Mouse (Mus musculus) stomach, postnatal 0 days (tissue): ENCODE measurements around the gene Trim10. TPM values are rescaled to one million over a fixed set of nuclear protein-coding genes. Genes with fewer than 3 reads are reported as not detected.

Source experiments
- ATAC-seq: fragments of 200-750 bp; cut with Nextera tagmentation; 2 replicates; pipeline ENCODE4 v1.8.0; 2017; ENCODE audit not compliant: low FRiP score, low TSS enrichment
- DNase-seq: peaks from one replicate; pipeline ENCODE4 v3.0.0-alpha.2; 2016; ENCODE audit warnings: low spot score
- H3K27ac ChIP-seq: fragments of 300-500 bp; sonication (generic); replicated peaks from 2 replicates; pipeline ENCODE4 v1.5.1; 2014; ENCODE audit warnings: mild to moderate bottlenecking, control low read depth
- H3K27me3 ChIP-seq: fragments of 300-500 bp; sonication (generic); 2 replicates; pipeline ENCODE4 v1.6.1; 2014; ENCODE audit warnings: low read length; ENCODE audit not compliant: control insufficient read depth, insufficient read depth
- H3K36me3 ChIP-seq: fragments of 300-500 bp; sonication (generic); 2 replicates; pipeline ENCODE4 v1.6.1; 2014; ENCODE audit warnings: low read length, mixed read lengths; ENCODE audit not compliant: control insufficient read depth, insufficient read depth
- H3K4me1 ChIP-seq: fragments of 300-500 bp; sonication (generic); replicated peaks from 2 replicates; pipeline ENCODE4 v1.6.1; 2014; ENCODE audit warnings: antibody characterized with exemption; ENCODE audit not compliant: control insufficient read depth, insufficient read depth
- H3K4me2 ChIP-seq: fragments of 300-500 bp; sonication (generic); replicated peaks from 2 replicates; pipeline ENCODE4 v1.6.1; 2014; ENCODE audit warnings: low read depth, mild to moderate bottlenecking, control low read depth, moderate library complexity
- H3K4me3 ChIP-seq: fragments of 300-500 bp; sonication (generic); 2 replicates; pipeline ENCODE4 v1.5.1; 2014; ENCODE audit warnings: low read depth, low read length, control low read depth
- H3K9ac ChIP-seq: fragments of 300-500 bp; sonication (generic); 2 replicates; pipeline ENCODE4 v1.6.1; 2014; ENCODE audit warnings: mild to moderate bottlenecking, low read length, control low read depth, mixed read lengths
- H3K9me3 ChIP-seq: fragments of 300-500 bp; sonication (generic); 2 replicates; pipeline ENCODE4 v1.6.1; 2016; ENCODE audit warnings: low read length; ENCODE audit not compliant: control insufficient read depth
- CTCF ChIP-seq: IDR thresholded peaks from 2 replicates; pipeline ENCODE4 v1.5.1; 2016; ENCODE audit warnings: antibody characterized with exemption, low read depth, mild to moderate bottlenecking, moderate library complexity
- EP300 ChIP-seq: optimal IDR thresholded peaks from 2 replicates; pipeline ENCODE3; 2016; ENCODE audit warnings: antibody characterized with exemption
- whole genome bisulfite sequencing: fragments of 180-500 bp; shearing (Covaris S2); extraction: QIAGEN DNeasy Blood & Tissue Kit; methylation state at CpG from one replicate; pipeline ENCODE4 v1.1.7; 2014; 5-methylcytosine and 5-hydroxymethylcytosine counted together
- polyA plus RNA-seq: library from polyadenylated mRNA; unstranded; fragments of >200 nt; fragmentation: Nextera tagmentation; extraction: Ambion mirVana; gene quantifications from 2 replicates; pipeline ENCODE4 v1.2.1, GENCODE M21; 2015

Trim10 gene
- polyA plus RNA-seq, 1 experiment from 2014 or later = 0.32 TPM

- peak; percentile 88 for ATAC-seq
- 41% methylated on average over 15 of the region's 15 CpGs for WGBS
- no peak overlapping the region for H3K4me3 ChIP-seq
These were observed 50.9 kb downstream of the Trim10 start for GRCm38 (mm10) chr17:36920239-36920638.

GRCm38 (mm10) chr17:36922715-36923114 is 53.3 kb downstream of the Trim10 start:
- ATAC-seq (no peak), DNase-seq (no peak)
- no peaks in the 10 kb centered on the region for H3K4me1 ChIP-seq
- H3K9ac ChIP-seq = no peak overlapping the region
- H3K4me2 ChIP-seq = no peak overlapping the region
- no peaks in the 10 kb centered on the region for H3K27me3 ChIP-seq
- H3K36me3 ChIP-seq = no peaks in the 10 kb centered on the region
- no peak overlapping the region for H3K27ac ChIP-seq
- no peak overlapping the region for H3K4me3 ChIP-seq
- TF ChIP-seq EP300 (no peak), CTCF (no peak)
- no peaks in the 10 kb centered on the region for H3K9me3 ChIP-seq
- WGBS = 71% methylated on average over 4 of the region's 4 CpGs

More at GRCm38 (mm10) chr17:36920239-36920638, 50.9 kb downstream of the Trim10 start:
- DNase-seq = peak; percentile 56
- Histone ChIP-seq H3K27me3 (no peaks in the 10 kb centered on the region), H3K9me3 (no peaks in the 10 kb centered on the region), H3K27ac (no peak overlapping the region), H3K9ac (no peak overlapping the region), H3K36me3 (no peaks in the 10 kb centered on the region), H3K4me1 (no peaks in the 10 kb centered on the region), H3K4me2 (no peak overlapping the region)
- TF ChIP-seq CTCF = no peak
- TF ChIP-seq EP300 = no peak

- no peak for ATAC-seq
- Histone ChIP-seq H3K36me3 (no peaks in the 10 kb centered on the region), H3K9ac (no peak overlapping the region; the same call in 1 of the 2 replicates), H3K27ac (no peak overlapping the region), H3K4me2 (no peak overlapping the region), H3K9me3 (no peaks in the 10 kb centered on the region), H3K4me3 (no peak overlapping the region), H3K4me1 (no peaks in the 10 kb centered on the region), H3K27me3 (no peaks in the 10 kb centered on the region)
- 57% methylated on average over 4 of the region's 4 CpGs for WGBS
- DNase-seq = no peak
- TF ChIP-seq EP300 (no peak), CTCF (no peak)
These were observed 54.1 kb downstream of the Trim10 start for GRCm38 (mm10) chr17:36923491-36923890.

Other genes with a start within 250 kb of the Trim10 start
- gene H2-M9, start 226.9 kb upstream of the Trim10 start, polyA plus RNA-seq = not detected in 2 replicates
- not detected in 2 replicates for gene H2-M1, start 197.4 kb upstream of the Trim10 start, polyA plus RNA-seq
- not detected in 2 replicates for gene H2-M10.5, start 96.7 kb upstream of the Trim10 start, polyA plus RNA-seq
- gene H2-M10.6, start 57.4 kb upstream of the Trim10 start, polyA plus RNA-seq = not detected in 2 replicates
- gene Trim26, start 32.4 kb upstream of the Trim10 start, polyA plus RNA-seq = 22.9 and 24.0 TPM in 2 replicates
- gene Trim15, start 2.4 kb upstream of the Trim10 start, polyA plus RNA-seq = 2.0 and 2.1 TPM in 2 replicates
- gene Trim40, start 20.5 kb downstream of the Trim10 start, polyA plus RNA-seq = 0.80 and 1.0 TPM in 2 replicates
- gene Trim31, start 28.5 kb downstream of the Trim10 start, polyA plus RNA-seq = 1.4 and 1.8 TPM in 2 replicates
- gene Rnf39, start 73.3 kb downstream of the Trim10 start, polyA plus RNA-seq = 48.9 and 53.1 TPM in 2 replicates
- gene Ppp1r11, start 82.2 kb downstream of the Trim10 start, polyA plus RNA-seq = 77.9 and 79.7 TPM in 2 replicates
- gene Znrd1, start 89.0 kb downstream of the Trim10 start, polyA plus RNA-seq = 49.4 and 58.6 TPM in 2 replicates
- 4.5 and 5.2 TPM in 2 replicates for gene Znrd1as, start 89.0 kb downstream of the Trim10 start, polyA plus RNA-seq
- gene 2410137M14Rik, start 111.7 kb downstream of the Trim10 start, polyA plus RNA-seq = not detected in 2 replicates
- gene H2-M5, start 120.0 kb downstream of the Trim10 start, polyA plus RNA-seq = 0.05 and 0.08 TPM in 2 replicates
- 9.9 and 10.0 TPM in 2 replicates for gene Zfp57, start 131.6 kb downstream of the Trim10 start, polyA plus RNA-seq
- 0.08 TPM in 1 of 2 replicates, not detected in the other for gene Mog, start 153.8 kb downstream of the Trim10 start, polyA plus RNA-seq
- 3.8 and 4.3 TPM in 2 replicates for gene Gabbr1, start 176.4 kb downstream of the Trim10 start, polyA plus RNA-seq
- not detected in 2 replicates for gene Olfr90, start 218.9 kb downstream of the Trim10 start, polyA plus RNA-seq
- gene Olfr91, start 228.7 kb downstream of the Trim10 start, polyA plus RNA-seq = not detected in 2 replicates